Mouse (Mus musculus): ENCODE measurements at regions not wholly inside any gene's neighbourhood (a gene's known extent, or its start where the extent isn't known, plus 50 kb on each side); places are given as distances from the start of the nearest gene placed in this dataset.

GRCm38 (mm10) chr1:89394471-89394870, 60.1 kb upstream of the Agap1 start:
- Histone ChIP-seq H3K27me3 (no peaks in the 10 kb centered on the region), H3K27ac (no peak overlapping the region), H3K4me1 (no peaks in the 10 kb centered on the region), H3K36me3 (ENCODE audit: poor library complexity, severe bottlenecking) (no peaks in the 10 kb centered on the region), H3K4me2 (no peak overlapping the region), H3K4me3 (no peak overlapping the region), H3K9me3 (replicated peaks) (no peaks in the 10 kb centered on the region), H3K9ac (no peak overlapping the region)
- ATAC-seq, result no peak
- 62% methylated on average over 7 of the region's 7 CpGs for WGBS

DNA sequence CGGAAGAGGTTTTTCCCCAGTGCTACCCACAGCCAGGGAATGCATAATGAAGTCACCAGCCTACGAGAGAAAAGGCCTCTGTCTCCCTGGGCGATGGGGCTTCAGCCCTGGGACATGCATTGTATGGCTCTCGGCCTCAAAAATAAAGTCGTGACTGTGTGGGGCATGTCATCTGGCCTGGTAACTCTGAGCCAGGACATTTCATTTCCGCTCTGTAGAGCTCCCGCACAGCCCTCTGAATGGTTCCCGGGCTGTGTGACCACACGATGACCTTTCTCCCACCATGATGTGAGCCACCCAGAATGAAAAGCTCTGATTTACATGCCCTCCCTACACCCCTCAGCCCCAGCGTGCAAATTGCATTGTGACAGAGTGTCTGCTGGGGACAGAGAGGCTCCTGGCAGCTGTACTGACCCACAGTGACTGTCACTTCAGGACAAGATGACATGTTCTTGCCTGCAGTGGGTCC, 53.8 kb upstream of the Agap1 start:
- ATAC-seq, result peak; percentile 48; the same call in 1 of the 2 replicates
- WGBS, result 23% methylated on average over 10 of the region's 10 CpGs
- no peak overlapping the region for H3K27ac ChIP-seq
- no peak overlapping the region for H3K4me3 ChIP-seq
- no peak overlapping the region for H3K9ac ChIP-seq
- peaks cover 8% of the 10 kb centered on the region; the same call in 1 of the 2 replicates for H3K4me1 ChIP-seq
- H3K36me3 ChIP-seq (ENCODE audit: poor library complexity, severe bottlenecking), result no peaks in the 10 kb centered on the region
- H3K9me3 ChIP-seq (replicated peaks), result no peaks in the 10 kb centered on the region
- no peaks in the 10 kb centered on the region for H3K27me3 ChIP-seq
- H3K4me2 ChIP-seq, result no peak overlapping the region

DNA sequence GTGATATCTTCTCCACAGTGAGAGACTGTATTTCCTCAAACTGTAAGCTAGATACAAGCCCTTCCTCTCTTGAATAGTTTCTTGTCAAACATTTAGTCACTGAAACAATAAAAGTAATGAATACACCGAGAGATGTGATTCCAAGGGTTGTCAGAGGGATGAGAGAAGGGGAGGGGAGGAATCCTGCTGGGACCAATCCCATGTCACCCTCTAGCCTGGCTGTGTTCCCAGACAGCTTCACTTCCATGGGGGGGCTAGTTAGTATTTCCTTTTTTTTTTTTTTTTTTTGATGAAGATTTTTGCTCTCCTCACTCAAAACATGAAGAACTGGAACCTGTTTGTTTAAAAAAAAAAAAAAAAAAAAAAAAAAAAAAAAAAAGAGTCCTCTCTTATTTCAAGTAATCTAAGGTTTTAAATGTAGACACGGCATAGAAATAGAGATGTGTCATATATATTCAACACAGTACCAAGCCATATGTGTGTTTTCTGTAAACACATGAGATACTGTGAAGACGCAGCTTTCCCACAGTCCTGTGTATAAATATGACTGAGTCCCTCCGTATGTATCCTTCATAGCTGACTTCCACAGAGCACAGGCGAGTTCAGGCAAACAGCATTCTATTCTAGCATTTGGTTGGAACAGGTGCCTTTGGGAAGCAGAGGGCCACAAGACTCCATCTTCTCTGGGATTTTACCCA, 51.9 kb upstream of the Agap1 start:
- no peaks in the 10 kb centered on the region; the same call in 1 of the 2 replicates for H3K9me3 ChIP-seq (replicated peaks)
- H3K9ac ChIP-seq, result no peak overlapping the region
- peaks cover 8% of the 10 kb centered on the region; the same call in 1 of the 2 replicates for H3K4me1 ChIP-seq
- H3K27me3 ChIP-seq, result no peaks in the 10 kb centered on the region
- no peak overlapping the region for H3K4me2 ChIP-seq
- no peak overlapping the region for H3K4me3 ChIP-seq
- peak; percentile 51; the same call in 1 of the 2 replicates for ATAC-seq
- no peak overlapping the region for H3K27ac ChIP-seq
- WGBS, result 78% methylated on average over 5 of the region's 5 CpGs
- no peaks in the 10 kb centered on the region for H3K36me3 ChIP-seq (ENCODE audit: poor library complexity, severe bottlenecking)

DNA sequence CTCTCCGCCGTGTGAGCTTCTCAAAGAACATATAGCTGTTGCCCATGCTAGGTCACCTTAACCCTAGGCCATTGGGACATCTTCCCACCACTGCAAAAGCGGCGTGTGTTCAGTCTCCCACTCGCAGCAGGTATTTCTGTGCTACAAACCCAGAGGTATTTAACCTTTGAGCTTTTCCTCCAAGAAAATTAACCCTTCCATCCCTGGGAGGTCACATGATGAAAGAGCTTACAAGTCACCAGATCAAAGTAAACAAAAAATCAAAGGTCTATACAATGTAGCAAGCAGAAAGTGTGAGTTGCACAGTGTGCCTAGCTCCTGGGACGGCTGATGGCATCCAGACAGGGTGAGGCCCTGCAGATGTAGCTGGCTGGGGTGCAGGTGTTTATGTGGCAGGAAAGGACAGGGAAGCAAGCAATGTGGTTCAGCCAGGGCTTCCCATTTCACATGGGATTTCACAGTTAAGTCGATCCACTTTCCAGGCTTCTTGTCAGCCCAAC, 51.0 kb upstream of the Agap1 start:
- no peak for ATAC-seq
- Histone ChIP-seq H3K4me2 (no peak overlapping the region), H3K9me3 (replicated peaks) (no peaks in the 10 kb centered on the region; the same call in 1 of the 2 replicates)

More for the DNA sequence above, 51.0 kb upstream of the Agap1 start:
- Histone ChIP-seq H3K9ac (no peak overlapping the region), H3K27ac (no peak overlapping the region), H3K27me3 (no peaks in the 10 kb centered on the region), H3K4me1 (peaks cover 8% of the 10 kb centered on the region; the same call in 1 of the 2 replicates), H3K4me3 (no peak overlapping the region), H3K36me3 (ENCODE audit: poor library complexity, severe bottlenecking) (no peaks in the 10 kb centered on the region)
- 76% methylated on average over 7 of the region's 7 CpGs for WGBS

Measured in forebrain, embryonic 13.5 days (tissue).